Mouse (Mus musculus) hindbrain, embryonic 15.5 days (tissue): Measurements from ENCODE around the gene Eif2ak1. TPM values are rescaled to one million over a fixed set of nuclear protein-coding genes. Genes with fewer than 3 reads are reported as not detected.

Source experiments
- ATAC-seq: fragments of 200-750 bp; cut with Nextera tagmentation; 2 replicates; pipeline ENCODE4 v1.8.0; 2017; ENCODE audit warnings: low read depth, moderate number of reproducible peaks, moderate TSS enrichment; ENCODE audit not compliant: low FRiP score
- H3K27ac ChIP-seq: fragments of 300-500 bp; sonication (generic); replicated peaks from 2 replicates; pipeline ENCODE4 v1.5.1; 2015; ENCODE audit warnings: mild to moderate bottlenecking, inconsistent platforms
- H3K27me3 ChIP-seq: fragments of 300-500 bp; sonication (generic); 2 replicates; pipeline ENCODE4 v1.6.1; 2015; ENCODE audit warnings: control low read depth, inconsistent platforms
- H3K36me3 ChIP-seq: fragments of 300-500 bp; sonication (generic); 2 replicates; pipeline ENCODE4 v1.6.1; 2015; ENCODE audit warnings: control low read depth, inconsistent platforms
- H3K4me1 ChIP-seq: fragments of 300-500 bp; sonication (generic); replicated peaks from 2 replicates; pipeline ENCODE4 v1.6.1; 2015; ENCODE audit warnings: control low read depth, inconsistent platforms
- H3K4me2 ChIP-seq: fragments of 300-500 bp; sonication (generic); 2 replicates; pipeline ENCODE4 v1.6.1; 2015; ENCODE audit warnings: moderate library complexity, mild to moderate bottlenecking, inconsistent platforms
- H3K4me3 ChIP-seq: fragments of 300-500 bp; sonication (generic); 2 replicates; pipeline ENCODE4 v1.5.1; 2015; ENCODE audit warnings: mild to moderate bottlenecking, inconsistent platforms
- H3K9ac ChIP-seq: fragments of 300-500 bp; sonication (generic); 2 replicates; pipeline ENCODE4 v1.6.1; 2015; ENCODE audit warnings: inconsistent platforms
- H3K9me3 ChIP-seq: fragments of 300-500 bp; sonication (generic); 2 replicates; pipeline ENCODE4 v1.6.1; 2016; ENCODE audit warnings: control low read depth, inconsistent platforms
- WGBS: fragments of 180-500 bp; shearing (Covaris S2); methylation state at CpG from one replicate; pipeline ENCODE4 v1.1.7; 2015; 5-methylcytosine and 5-hydroxymethylcytosine counted together
- polyA plus RNA-seq: library from polyadenylated mRNA; unstranded; fragments of >200 nt; fragmentation: Nextera tagmentation; extraction: Ambion mirVana; gene quantifications from 2 replicates; pipeline ENCODE4 v1.2.1, GENCODE M21; 2015

The Eif2ak1 gene
- polyA plus RNA-seq, 1 experiment from 2014 or later: 49.0 TPM

GRCm38 (mm10) chr5:143933414-143933813, 115.8 kb downstream of the Eif2ak1 start:
- Histone ChIP-seq H3K27me3 (no peaks in the 10 kb centered on the region), H3K4me1 (no peaks in the 10 kb centered on the region), H3K27ac (no peak overlapping the region), H3K9ac (no peak overlapping the region), H3K9me3 (no peaks in the 10 kb centered on the region), H3K4me3 (peak overlapping the region; percentile 22; the same call in 1 of the 2 replicates), H3K36me3 (peaks cover 32% of the 10 kb centered on the region), H3K4me2 (peak overlapping the region; percentile 30; the same call in 1 of the 2 replicates)
- no peak for ATAC-seq
- WGBS: 87% methylated on average over 11 of the region's 11 CpGs

- no peak for ATAC-seq
- Histone ChIP-seq H3K36me3 (peaks cover 28% of the 10 kb centered on the region), H3K4me1 (no peaks in the 10 kb centered on the region), H3K4me2 (no peak overlapping the region), H3K27me3 (no peaks in the 10 kb centered on the region), H3K27ac (no peak overlapping the region), H3K9ac (no peak overlapping the region), H3K9me3 (no peaks in the 10 kb centered on the region), H3K4me3 (no peak overlapping the region)
- WGBS: 97% methylated on average over 1 of the region's 1 CpGs
These were observed 116.3 kb downstream of the Eif2ak1 start for GRCm38 (mm10) chr5:143933875-143934274.

- Histone ChIP-seq H3K9me3 (no peaks in the 10 kb centered on the region), H3K36me3 (peaks cover 8% of the 10 kb centered on the region; the same call in 1 of the 2 replicates), H3K27me3 (no peaks in the 10 kb centered on the region), H3K4me3 (no peak overlapping the region), H3K4me2 (no peak overlapping the region), H3K27ac (no peak overlapping the region), H3K9ac (no peak overlapping the region), H3K4me1 (no peaks in the 10 kb centered on the region)
- WGBS: 84% methylated on average over 9 of the region's 9 CpGs
- ATAC-seq: no peak
These were observed 118.6 kb downstream of the Eif2ak1 start for GRCm38 (mm10) chr5:143936156-143936555.

GRCm38 (mm10) chr5:143941588-143941987, 124.0 kb downstream of the Eif2ak1 start:
- no peak for ATAC-seq
- Histone ChIP-seq H3K27ac (no peak overlapping the region), H3K36me3 (peaks cover 6% of the 10 kb centered on the region; the same call in 1 of the 2 replicates), H3K9ac (no peak overlapping the region), H3K4me1 (no peaks in the 10 kb centered on the region), H3K4me3 (no peak overlapping the region), H3K4me2 (no peak overlapping the region), H3K27me3 (no peaks in the 10 kb centered on the region), H3K9me3 (no peaks in the 10 kb centered on the region)
- WGBS: 15% methylated on average over 10 of the region's 10 CpGs

GRCm38 (mm10) chr5:143943231-143944125, 125.9 kb downstream of the Eif2ak1 start:
- 93% methylated on average over 14 of the region's 14 CpGs for WGBS
- no peaks in the 10 kb centered on the region for H3K27me3 ChIP-seq
- H3K4me3 ChIP-seq: no peak overlapping the region
- no peak for ATAC-seq
- no peaks in the 10 kb centered on the region for H3K9me3 ChIP-seq
- peaks cover 6% of the 10 kb centered on the region; the same call in 1 of the 2 replicates for H3K36me3 ChIP-seq
- H3K4me2 ChIP-seq: no peak overlapping the region
- no peak overlapping the region for H3K9ac ChIP-seq
- H3K4me1 ChIP-seq: no peaks in the 10 kb centered on the region
- H3K27ac ChIP-seq: no peak overlapping the region

- no peak for ATAC-seq
- no peak overlapping the region for H3K4me3 ChIP-seq
- WGBS: 88% methylated on average over 12 of the region's 12 CpGs
These were observed 130.8 kb downstream of the Eif2ak1 start for GRCm38 (mm10) chr5:143948361-143948760.

GRCm38 (mm10) chr5:143950016-143950415, 132.4 kb downstream of the Eif2ak1 start:
- Histone ChIP-seq H3K9ac (no peak overlapping the region), H3K36me3 (peaks cover 2% of the 10 kb centered on the region; the same call in 1 of the 2 replicates), H3K4me2 (no peak overlapping the region), H3K27me3 (no peaks in the 10 kb centered on the region), H3K4me1 (no peaks in the 10 kb centered on the region), H3K4me3 (no peak overlapping the region), H3K9me3 (no peaks in the 10 kb centered on the region), H3K27ac (no peak overlapping the region)
- 46% methylated on average over 5 of the region's 5 CpGs for WGBS
- no peak for ATAC-seq

More at GRCm38 (mm10) chr5:143948361-143948760, 130.8 kb downstream of the Eif2ak1 start:
- Histone ChIP-seq H3K27ac (no peak overlapping the region), H3K4me2 (no peak overlapping the region), H3K27me3 (no peaks in the 10 kb centered on the region), H3K36me3 (peaks cover 6% of the 10 kb centered on the region; the same call in 1 of the 2 replicates), H3K4me1 (no peaks in the 10 kb centered on the region), H3K9ac (no peak overlapping the region), H3K9me3 (no peaks in the 10 kb centered on the region)

Other genes starting within 250 kb of the Eif2ak1 start
- 40.8 and 42.4 TPM in 2 replicates for gene Cyth3, start 195.3 kb upstream of the Eif2ak1 start, polyA plus RNA-seq
- gene Usp42, start 85.5 kb upstream of the Eif2ak1 start, polyA plus RNA-seq: 27.3 and 28.1 TPM in 2 replicates
- 0.21 and 0.36 TPM in 2 replicates for gene Ankrd61, start 79.9 kb downstream of the Eif2ak1 start, polyA plus RNA-seq
- gene Aimp2, start 92.1 kb downstream of the Eif2ak1 start, polyA plus RNA-seq: 88.8 and 89.5 TPM in 2 replicates
- 26.8 and 31.0 TPM in 2 replicates for gene Pms2, start 92.2 kb downstream of the Eif2ak1 start, polyA plus RNA-seq
- gene Gm42421, start 110.4 kb downstream of the Eif2ak1 start, polyA plus RNA-seq: 1.5 and 2.6 TPM in 2 replicates
- 4.0 and 5.2 TPM in 2 replicates for gene Rsph10b, start 115.2 kb downstream of the Eif2ak1 start, polyA plus RNA-seq
- 71.7 and 78.1 TPM in 2 replicates for gene Ccz1, start 197.1 kb downstream of the Eif2ak1 start, polyA plus RNA-seq
- gene Ocm, start 208.9 kb downstream of the Eif2ak1 start, polyA plus RNA-seq: 0.43 TPM in 1 of 2 replicates, not detected in the other